Mouse (Mus musculus): Measurements from ENCODE around the gene Cpeb3. TPM values are rescaled to one million over a fixed set of nuclear protein-coding genes. Genes with fewer than 3 reads are reported as not detected.

The Cpeb3 gene
- polyA plus RNA-seq, 1 experiment from 2014 or later, result 3.7 TPM

GRCm38 (mm10) chr19:37128461-37128860 lies 79.9 kb downstream of the Cpeb3 start:
- Histone ChIP-seq H3K27me3 (no peaks in the 10 kb centered on the region), H3K4me1 (no peaks in the 10 kb centered on the region), H3K9ac (no peak overlapping the region), H3K9me3 (no peaks in the 10 kb centered on the region), H3K27ac (no peak overlapping the region), H3K4me2 (no peak overlapping the region), H3K36me3 (replicated peaks) (no peaks in the 10 kb centered on the region), H3K4me3 (replicated peaks) (no peak overlapping the region)
- 96% methylated on average over 4 of the region's 4 CpGs for WGBS
- ATAC-seq (ENCODE audit: low FRiP score), result no peak

- WGBS, result 83% methylated on average over 5 of the region's 5 CpGs
- Histone ChIP-seq H3K4me1 (no peaks in the 10 kb centered on the region), H3K4me2 (no peak overlapping the region), H3K36me3 (replicated peaks) (no peaks in the 10 kb centered on the region), H3K27ac (no peak overlapping the region), H3K27me3 (no peaks in the 10 kb centered on the region), H3K9me3 (no peaks in the 10 kb centered on the region), H3K4me3 (replicated peaks) (no peak overlapping the region), H3K9ac (no peak overlapping the region)
- ATAC-seq (ENCODE audit: low FRiP score), result no peak
Observed at GRCm38 (mm10) chr19:37127018-37127567, 81.3 kb downstream of the Cpeb3 start.

- Histone ChIP-seq H3K4me1 (no peaks in the 10 kb centered on the region), H3K27me3 (no peaks in the 10 kb centered on the region), H3K36me3 (replicated peaks) (no peaks in the 10 kb centered on the region), H3K9ac (no peak overlapping the region), H3K4me2 (no peak overlapping the region), H3K27ac (no peak overlapping the region), H3K4me3 (replicated peaks) (no peak overlapping the region), H3K9me3 (no peaks in the 10 kb centered on the region)
- no peak for ATAC-seq (ENCODE audit: low FRiP score)
Observed at GRCm38 (mm10) chr19:37124961-37125360, 83.4 kb downstream of the Cpeb3 start.

GRCm38 (mm10) chr19:37119281-37119680 lies 89.1 kb downstream of the Cpeb3 start:
- Histone ChIP-seq H3K27me3 (no peaks in the 10 kb centered on the region), H3K36me3 (replicated peaks) (no peaks in the 10 kb centered on the region), H3K4me2 (no peak overlapping the region), H3K4me3 (replicated peaks) (no peak overlapping the region), H3K9ac (no peak overlapping the region), H3K4me1 (no peaks in the 10 kb centered on the region), H3K27ac (no peak overlapping the region), H3K9me3 (no peaks in the 10 kb centered on the region)
- WGBS, result 82% methylated on average over 2 of the region's 2 CpGs
- ATAC-seq (ENCODE audit: low FRiP score), result no peak

- WGBS, result 82% methylated on average over 1 of the region's 1 CpGs
- Histone ChIP-seq H3K9me3 (no peaks in the 10 kb centered on the region), H3K4me2 (no peak overlapping the region), H3K4me3 (replicated peaks) (no peak overlapping the region), H3K4me1 (no peaks in the 10 kb centered on the region), H3K9ac (no peak overlapping the region), H3K27ac (no peak overlapping the region), H3K27me3 (no peaks in the 10 kb centered on the region), H3K36me3 (replicated peaks) (no peaks in the 10 kb centered on the region)
- no peak for ATAC-seq (ENCODE audit: low FRiP score)
Observed at GRCm38 (mm10) chr19:37115824-37116223, 92.6 kb downstream of the Cpeb3 start.

GRCm38 (mm10) chr19:37115374-37115773 lies 93.0 kb downstream of the Cpeb3 start:
- Histone ChIP-seq H3K27ac (no peak overlapping the region), H3K9me3 (no peaks in the 10 kb centered on the region), H3K4me3 (replicated peaks) (no peak overlapping the region), H3K4me1 (no peaks in the 10 kb centered on the region), H3K4me2 (no peak overlapping the region), H3K36me3 (replicated peaks) (no peaks in the 10 kb centered on the region), H3K9ac (no peak overlapping the region), H3K27me3 (no peaks in the 10 kb centered on the region)
- 87% methylated on average over 8 of the region's 8 CpGs for WGBS
- no peak for ATAC-seq (ENCODE audit: low FRiP score)

GRCm38 (mm10) chr19:37111831-37112230 lies 96.6 kb downstream of the Cpeb3 start:
- H3K36me3 ChIP-seq (replicated peaks), result no peaks in the 10 kb centered on the region
- no peak overlapping the region for H3K4me3 ChIP-seq (replicated peaks)
- ATAC-seq (ENCODE audit: low FRiP score), result no peak
- WGBS, result 89% methylated on average over 6 of the region's 6 CpGs
- H3K4me2 ChIP-seq, result no peak overlapping the region
- no peak overlapping the region for H3K27ac ChIP-seq
- H3K9ac ChIP-seq, result no peak overlapping the region
- no peaks in the 10 kb centered on the region for H3K27me3 ChIP-seq
- H3K4me1 ChIP-seq, result no peaks in the 10 kb centered on the region
- H3K9me3 ChIP-seq, result no peaks in the 10 kb centered on the region

- H3K9ac ChIP-seq, result no peak overlapping the region
- 74% methylated on average over 1 of the region's 1 CpGs for WGBS
- H3K4me1 ChIP-seq, result no peaks in the 10 kb centered on the region
- no peaks in the 10 kb centered on the region for H3K27me3 ChIP-seq
- no peak overlapping the region for H3K4me2 ChIP-seq
- no peaks in the 10 kb centered on the region for H3K36me3 ChIP-seq (replicated peaks)
- no peak for ATAC-seq (ENCODE audit: low FRiP score)
- no peaks in the 10 kb centered on the region for H3K9me3 ChIP-seq
- no peak overlapping the region for H3K27ac ChIP-seq
- no peak overlapping the region for H3K4me3 ChIP-seq (replicated peaks)
Observed at GRCm38 (mm10) chr19:37110494-37110893, 97.9 kb downstream of the Cpeb3 start.

GRCm38 (mm10) chr19:37109853-37110252 lies 98.5 kb downstream of the Cpeb3 start:
- no peak overlapping the region for H3K4me3 ChIP-seq (replicated peaks)
- no peak overlapping the region for H3K27ac ChIP-seq
- no peak overlapping the region for H3K4me2 ChIP-seq
- WGBS, result 85% methylated on average over 4 of the region's 4 CpGs
- H3K27me3 ChIP-seq, result no peaks in the 10 kb centered on the region
- H3K4me1 ChIP-seq, result no peaks in the 10 kb centered on the region
- H3K36me3 ChIP-seq (replicated peaks), result no peaks in the 10 kb centered on the region
- H3K9me3 ChIP-seq, result no peaks in the 10 kb centered on the region
- no peak overlapping the region for H3K9ac ChIP-seq
- ATAC-seq (ENCODE audit: low FRiP score), result no peak

GRCm38 (mm10) chr19:37100689-37101088 lies 107.7 kb downstream of the Cpeb3 start:
- Histone ChIP-seq H3K27ac (no peak overlapping the region), H3K36me3 (replicated peaks) (no peaks in the 10 kb centered on the region), H3K9me3 (no peaks in the 10 kb centered on the region), H3K4me1 (no peaks in the 10 kb centered on the region), H3K4me2 (no peak overlapping the region), H3K9ac (no peak overlapping the region), H3K27me3 (no peaks in the 10 kb centered on the region), H3K4me3 (replicated peaks) (no peak overlapping the region)
- 84% methylated on average over 2 of the region's 2 CpGs for WGBS
- no peak for ATAC-seq (ENCODE audit: low FRiP score)

GRCm38 (mm10) chr19:37095666-37096330 lies 112.6 kb downstream of the Cpeb3 start:
- no peak for ATAC-seq (ENCODE audit: low FRiP score)
- Histone ChIP-seq H3K4me1 (peaks cover 2% of the 10 kb centered on the region), H3K4me2 (no peak overlapping the region), H3K9me3 (no peaks in the 10 kb centered on the region), H3K27ac (no peak overlapping the region), H3K9ac (no peak overlapping the region), H3K27me3 (no peaks in the 10 kb centered on the region), H3K36me3 (replicated peaks) (no peaks in the 10 kb centered on the region), H3K4me3 (replicated peaks) (no peak overlapping the region)
- 86% methylated on average over 4 of the region's 4 CpGs for WGBS

GRCm38 (mm10) chr19:37093181-37093580 lies 115.2 kb downstream of the Cpeb3 start:
- Histone ChIP-seq H3K36me3 (replicated peaks) (no peaks in the 10 kb centered on the region), H3K9me3 (no peaks in the 10 kb centered on the region), H3K4me1 (peaks cover 14% of the 10 kb centered on the region), H3K27ac (no peak overlapping the region), H3K9ac (no peak overlapping the region), H3K27me3 (no peaks in the 10 kb centered on the region), H3K4me3 (replicated peaks) (no peak overlapping the region), H3K4me2 (no peak overlapping the region)
- WGBS, result 91% methylated on average over 3 of the region's 3 CpGs
- no peak for ATAC-seq (ENCODE audit: low FRiP score)

All from forebrain, embryonic 12.5 days (tissue).